Mouse (Mus musculus) limb, embryonic 10.5 days (tissue): ENCODE data around the gene Wwp2. TPM values are rescaled to one million over a fixed set of nuclear protein-coding genes. Genes with fewer than 3 reads are reported as not detected.
A peak's percentile ranks its signal among the peaks of the same experiment; 100 is the strongest.

Experiments used
- DNase-seq: peaks from one replicate; pipeline ENCODE4 v3.0.0-alpha.2; 2017; ENCODE audit warnings: low spot score
- H3K27ac ChIP-seq: fragments of 300-500 bp; sonication (generic); 2 replicates; pipeline ENCODE4 v1.5.1; 2016; ENCODE audit warnings: mild to moderate bottlenecking
- H3K27me3 ChIP-seq: fragments of 300-500 bp; sonication (generic); 2 replicates; pipeline ENCODE4 v1.6.1; 2016; ENCODE audit warnings: low read depth, mild to moderate bottlenecking; ENCODE audit not compliant: poor library complexity, severe bottlenecking
- H3K36me3 ChIP-seq: fragments of 300-500 bp; sonication (generic); 2 replicates; pipeline ENCODE4 v1.6.1; 2016; ENCODE audit warnings: mild to moderate bottlenecking, moderate library complexity
- H3K4me1 ChIP-seq: fragments of 300-500 bp; sonication (generic); 2 replicates; pipeline ENCODE4 v1.6.1; 2016
- H3K4me3 ChIP-seq: fragments of 300-500 bp; sonication (generic); 2 replicates; pipeline ENCODE4 v1.5.1; 2016; ENCODE audit warnings: mild to moderate bottlenecking, moderate library complexity
- H3K9me3 ChIP-seq: fragments of 300-500 bp; sonication (generic); replicated peaks from 2 replicates; pipeline ENCODE4 v1.6.1; 2016; ENCODE audit warnings: mild to moderate bottlenecking
- WGBS: fragments of 180-500 bp; shearing (Covaris S2); methylation state at CpG from one replicate; pipeline ENCODE4 v1.1.7; 2016; 5-methylcytosine and 5-hydroxymethylcytosine counted together
- polyA plus RNA-seq: library from polyadenylated mRNA; unstranded; fragments of >200 nt; fragmentation: Nextera tagmentation; extraction: Ambion mirVana; gene quantifications from 2 replicates; pipeline ENCODE4 v1.2.1, GENCODE M21; 2016

The Wwp2 gene
- polyA plus RNA-seq, 1 experiment from 2014 or later = 116 TPM

- Histone ChIP-seq H3K4me3 (no peak overlapping the region), H3K4me1 (peaks cover 18% of the 10 kb centered on the region), H3K36me3 (peaks cover 18% of the 10 kb centered on the region), H3K27ac (no peak overlapping the region), H3K9me3 (no peaks in the 10 kb centered on the region), H3K27me3 (no peaks in the 10 kb centered on the region)
- DNase-seq = no peak
- WGBS = 93% methylated on average over 3 of the region's 3 CpGs
Measured at GRCm38 (mm10) chr8:107439880-107440625, 3.9 kb downstream of the Wwp2 start.

- no peak overlapping the region for H3K27ac ChIP-seq
- H3K4me1 ChIP-seq = peaks cover 15% of the 10 kb centered on the region
- H3K4me3 ChIP-seq = no peak overlapping the region
- WGBS = 95% methylated on average over 3 of the region's 3 CpGs
- H3K9me3 ChIP-seq = no peaks in the 10 kb centered on the region
- peaks cover 18% of the 10 kb centered on the region for H3K36me3 ChIP-seq
- DNase-seq = no peak
- H3K27me3 ChIP-seq = no peaks in the 10 kb centered on the region
Measured at GRCm38 (mm10) chr8:107444626-107445025, 8.5 kb downstream of the Wwp2 start.

GRCm38 (mm10) chr8:107447713-107448112, 11.5 kb downstream of the Wwp2 start:
- no peak overlapping the region for H3K4me3 ChIP-seq
- H3K9me3 ChIP-seq = no peaks in the 10 kb centered on the region
- no peak for DNase-seq
- peaks cover 15% of the 10 kb centered on the region for H3K4me1 ChIP-seq
- no peaks in the 10 kb centered on the region for H3K27me3 ChIP-seq
- no peak overlapping the region for H3K27ac ChIP-seq
- H3K36me3 ChIP-seq = peaks cover 12% of the 10 kb centered on the region

GRCm38 (mm10) chr8:107448382-107448889, 12.3 kb downstream of the Wwp2 start:
- H3K27ac ChIP-seq = 0 out of 2 replicates have a peak overlapping the region, but pooled peaks have one; percentile 9
- peaks cover 15% of the 10 kb centered on the region for H3K4me1 ChIP-seq
- no peaks in the 10 kb centered on the region for H3K9me3 ChIP-seq
- H3K4me3 ChIP-seq = no peak overlapping the region
- peaks cover 14% of the 10 kb centered on the region for H3K36me3 ChIP-seq
- WGBS = 84% methylated on average over 4 of the region's 4 CpGs
- DNase-seq = no peak
- no peaks in the 10 kb centered on the region for H3K27me3 ChIP-seq

GRCm38 (mm10) chr8:107449130-107449529, 13.0 kb downstream of the Wwp2 start:
- Histone ChIP-seq H3K27ac (peak overlapping the region; percentile 9; the same call in 1 of the 2 replicates), H3K27me3 (no peaks in the 10 kb centered on the region), H3K4me3 (no peak overlapping the region), H3K4me1 (peaks cover 15% of the 10 kb centered on the region), H3K9me3 (no peaks in the 10 kb centered on the region), H3K36me3 (peaks cover 20% of the 10 kb centered on the region)
- no peak for DNase-seq
- WGBS = 63% methylated on average over 8 of the region's 8 CpGs

- no peak for DNase-seq
- Histone ChIP-seq H3K36me3 (peaks cover 24% of the 10 kb centered on the region), H3K9me3 (no peaks in the 10 kb centered on the region), H3K27ac (no peak overlapping the region; the same call in 1 of the 2 replicates), H3K27me3 (no peaks in the 10 kb centered on the region), H3K4me3 (no peak overlapping the region), H3K4me1 (peaks cover 15% of the 10 kb centered on the region)
- WGBS = 86% methylated on average over 6 of the region's 6 CpGs
Measured at GRCm38 (mm10) chr8:107449655-107450054, 13.5 kb downstream of the Wwp2 start.

GRCm38 (mm10) chr8:107451414-107452066, 15.4 kb downstream of the Wwp2 start:
- no peak overlapping the region for H3K27ac ChIP-seq
- H3K4me1 ChIP-seq = peaks cover 15% of the 10 kb centered on the region
- peaks cover 29% of the 10 kb centered on the region for H3K36me3 ChIP-seq
- no peak overlapping the region for H3K4me3 ChIP-seq
- WGBS = 94% methylated on average over 13 of the region's 13 CpGs
- no peaks in the 10 kb centered on the region for H3K9me3 ChIP-seq
- no peak for DNase-seq
- H3K27me3 ChIP-seq = no peaks in the 10 kb centered on the region

GRCm38 (mm10) chr8:107453386-107453785, 17.2 kb downstream of the Wwp2 start:
- H3K9me3 ChIP-seq = no peaks in the 10 kb centered on the region
- H3K4me1 ChIP-seq = peaks cover 11% of the 10 kb centered on the region
- no peak for DNase-seq
- no peaks in the 10 kb centered on the region for H3K27me3 ChIP-seq
- H3K27ac ChIP-seq = no peak overlapping the region
- peaks cover 43% of the 10 kb centered on the region for H3K36me3 ChIP-seq
- no peak overlapping the region for H3K4me3 ChIP-seq
- WGBS = 95% methylated on average over 11 of the region's 11 CpGs

- peak overlapping the region; percentile 62; the same call in 1 of the 2 replicates for H3K27ac ChIP-seq
- H3K9me3 ChIP-seq = no peaks in the 10 kb centered on the region
- no peak overlapping the region for H3K4me3 ChIP-seq
- 23% methylated on average over 3 of the region's 3 CpGs for WGBS
- no peaks in the 10 kb centered on the region for H3K4me1 ChIP-seq
- no peaks in the 10 kb centered on the region for H3K27me3 ChIP-seq
- peak; percentile 53 for DNase-seq
- H3K36me3 ChIP-seq = peaks cover 59% of the 10 kb centered on the region
Measured at GRCm38 (mm10) chr8:107455268-107455667, 19.1 kb downstream of the Wwp2 start.

GRCm38 (mm10) chr8:107457725-107458124, 21.6 kb downstream of the Wwp2 start:
- no peak for DNase-seq
- Histone ChIP-seq H3K4me3 (no peak overlapping the region), H3K9me3 (no peaks in the 10 kb centered on the region), H3K4me1 (no peaks in the 10 kb centered on the region), H3K36me3 (peaks cover 76% of the 10 kb centered on the region), H3K27me3 (no peaks in the 10 kb centered on the region), H3K27ac (peak overlapping the region; percentile 53; the same call in 1 of the 2 replicates)
- WGBS = 82% methylated on average over 4 of the region's 4 CpGs

GRCm38 (mm10) chr8:107458281-107458680, 22.1 kb downstream of the Wwp2 start:
- Histone ChIP-seq H3K36me3 (peaks cover 76% of the 10 kb centered on the region), H3K27me3 (no peaks in the 10 kb centered on the region), H3K4me1 (no peaks in the 10 kb centered on the region), H3K9me3 (no peaks in the 10 kb centered on the region), H3K4me3 (no peak overlapping the region), H3K27ac (peak overlapping the region; percentile 53; the same call in 1 of the 2 replicates)
- WGBS = 91% methylated on average over 6 of the region's 6 CpGs
- no peak for DNase-seq

- DNase-seq = no peak
- no peak overlapping the region for H3K4me3 ChIP-seq
- H3K4me1 ChIP-seq = peaks cover 2% of the 10 kb centered on the region
- peak overlapping the region; percentile 7; the same call in 1 of the 2 replicates for H3K27ac ChIP-seq
- no peaks in the 10 kb centered on the region for H3K9me3 ChIP-seq
- peaks cover 88% of the 10 kb centered on the region for H3K36me3 ChIP-seq
- WGBS = 87% methylated on average over 5 of the region's 5 CpGs
- no peaks in the 10 kb centered on the region for H3K27me3 ChIP-seq
Measured at GRCm38 (mm10) chr8:107462423-107462822, 26.3 kb downstream of the Wwp2 start.
